Mouse (Mus musculus) kidney, adult 9 months (tissue): ENCODE measurements around the gene Fkbp6.
A peak's percentile ranks its signal among the peaks of the same experiment; 100 is the strongest.

Experiments used
- DNase-seq: peaks from one replicate; pipeline ENCODE4 v3.0.0; 2022

The Fkbp6 gene

DNA sequence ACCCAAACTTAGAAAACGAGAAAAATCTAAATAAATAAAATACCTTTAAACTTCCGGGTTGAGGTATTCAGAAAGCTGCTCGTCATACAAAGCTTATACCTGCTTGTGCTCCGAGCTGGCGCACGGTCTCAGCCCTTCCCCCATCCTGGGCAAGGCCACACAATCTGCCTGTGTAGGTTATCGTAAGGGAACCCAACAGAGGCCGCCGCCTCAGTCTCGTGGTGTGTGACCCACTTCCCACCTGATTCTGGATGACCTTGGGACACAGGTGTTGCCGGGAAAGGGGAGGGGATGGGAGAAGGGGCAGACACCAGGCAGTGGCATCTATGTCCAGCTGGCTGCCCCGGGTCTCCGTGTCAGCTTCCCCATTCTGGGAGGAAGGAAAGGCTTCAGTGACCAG, 1.8 kb upstream of the Fkbp6 start:
- DNase-seq = no peak

DNA sequence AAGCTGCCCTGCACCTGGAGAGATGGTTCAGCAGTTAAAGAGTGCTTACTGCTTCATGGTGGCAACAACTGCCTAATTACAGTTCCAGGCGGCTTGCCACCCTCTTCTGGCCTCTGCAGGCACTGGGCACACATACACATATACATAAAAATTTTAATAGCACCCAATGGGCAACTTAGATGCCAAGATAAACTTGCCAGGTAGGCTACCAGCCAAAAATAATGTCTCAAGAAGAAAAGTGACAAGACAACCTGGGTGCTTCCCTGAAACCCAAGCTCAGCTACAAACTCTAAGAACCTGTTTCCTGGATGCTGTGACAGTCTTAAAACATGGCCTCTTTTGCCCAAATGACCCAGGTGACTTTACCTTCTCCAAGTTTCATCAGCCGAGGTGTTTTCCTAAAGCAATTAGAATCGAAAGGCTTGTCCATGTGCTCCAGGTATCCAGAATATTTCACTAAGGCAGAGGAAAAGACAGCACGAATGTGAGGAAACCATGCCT, 2.3 kb downstream of the Fkbp6 start:
- DNase-seq = no peak

DNA sequence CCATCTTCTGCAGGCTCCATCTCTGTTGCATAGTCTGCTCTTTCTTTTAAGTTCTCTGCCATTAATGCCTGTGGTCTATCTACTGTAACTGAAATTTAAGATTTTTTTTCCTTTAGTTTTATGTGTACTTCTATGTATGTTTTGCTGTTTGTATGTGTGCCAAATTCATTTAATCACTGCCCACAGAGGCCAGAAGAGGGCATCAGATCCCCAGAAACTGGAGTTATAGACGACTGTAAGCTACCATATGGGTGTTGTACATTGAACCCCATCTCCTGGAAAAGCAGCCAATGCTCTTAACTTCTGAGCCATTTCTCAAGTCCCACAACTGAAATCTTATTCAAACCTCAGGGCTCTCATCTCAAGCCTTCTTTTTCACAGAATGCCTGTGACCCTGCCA, 3.4 kb downstream of the Fkbp6 start:
- no peak for DNase-seq

DNA sequence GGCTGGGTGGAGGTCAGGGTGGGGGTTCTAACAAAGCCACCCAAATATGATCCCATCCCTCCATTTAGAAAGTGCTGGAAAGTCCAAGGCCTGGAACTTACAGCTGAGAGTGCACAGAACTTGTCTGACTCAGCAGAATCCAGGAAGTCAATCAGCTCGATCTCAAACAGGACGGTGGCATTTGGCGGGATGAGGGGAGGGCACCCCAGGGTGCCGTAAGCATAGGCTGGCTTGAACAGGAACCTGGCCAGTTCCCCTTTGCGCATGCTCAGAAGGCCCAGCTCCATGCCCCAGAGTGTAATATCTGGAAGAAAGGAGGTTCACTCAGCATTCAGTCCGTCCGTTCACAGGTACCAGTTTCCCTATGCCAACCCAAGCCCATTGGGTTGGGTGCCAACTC, 3.9 kb downstream of the Fkbp6 start:
- DNase-seq = no peak

DNA sequence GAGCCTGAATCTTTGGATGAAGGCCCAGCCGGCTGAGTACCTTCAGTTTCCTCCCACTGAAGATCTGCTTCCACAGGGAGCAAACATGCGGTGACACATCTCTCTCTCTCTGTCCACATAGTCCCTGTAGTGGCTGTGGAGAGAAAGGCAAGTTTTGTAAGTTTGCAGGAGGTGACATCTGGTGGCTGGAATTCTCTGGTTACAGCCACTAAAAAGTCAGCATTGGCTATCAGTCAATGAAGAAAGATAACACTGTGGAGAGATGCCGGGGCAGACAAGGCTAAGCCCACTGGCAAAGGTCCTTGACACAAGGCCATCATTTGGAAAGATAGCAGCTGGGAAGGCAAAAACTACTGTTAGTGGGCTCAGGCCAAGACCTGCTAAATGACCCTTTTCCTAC, 12.3 kb downstream of the Fkbp6 start:
- DNase-seq = peak; percentile 34

DNA sequence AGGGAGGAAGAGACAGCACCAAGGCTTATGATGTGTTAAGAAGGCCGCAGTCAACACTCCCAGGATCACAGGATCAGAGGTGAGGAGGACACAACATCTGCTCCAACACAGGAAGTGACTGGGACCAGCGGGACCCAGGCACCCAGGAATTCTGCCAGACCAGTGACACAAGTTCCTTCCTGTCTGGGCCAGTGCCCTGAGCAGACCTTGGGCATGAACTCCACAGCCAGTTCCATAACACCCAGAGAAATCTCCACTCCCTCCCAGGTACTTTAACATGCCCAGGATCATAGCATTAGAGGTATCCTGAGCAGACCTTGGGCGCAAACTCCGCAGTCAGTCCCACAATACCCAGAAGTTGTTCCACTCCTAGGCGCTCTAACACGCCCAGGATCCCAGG, 18.7 kb downstream of the Fkbp6 start:
- no peak for DNase-seq

DNA sequence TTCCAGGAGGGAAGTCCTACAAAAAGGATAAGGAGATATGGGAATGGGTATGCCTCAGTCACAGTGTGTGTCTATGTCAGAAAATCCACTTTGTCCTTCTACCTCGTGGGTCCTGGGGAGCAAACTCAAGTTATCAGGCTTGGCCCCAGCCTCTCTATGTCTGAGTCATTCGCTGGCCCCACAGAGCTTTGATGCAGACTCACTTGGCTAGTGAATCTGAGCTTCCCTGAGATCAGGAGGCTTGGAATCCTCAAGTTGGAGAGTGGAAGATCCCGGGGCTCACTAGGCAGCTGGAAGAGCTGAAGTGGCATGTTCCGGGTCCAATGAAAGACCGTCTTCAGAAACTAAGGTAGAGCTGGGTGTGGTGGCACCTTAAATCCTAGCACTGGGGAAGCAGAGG, 19.6 kb downstream of the Fkbp6 start:
- no peak for DNase-seq

DNA sequence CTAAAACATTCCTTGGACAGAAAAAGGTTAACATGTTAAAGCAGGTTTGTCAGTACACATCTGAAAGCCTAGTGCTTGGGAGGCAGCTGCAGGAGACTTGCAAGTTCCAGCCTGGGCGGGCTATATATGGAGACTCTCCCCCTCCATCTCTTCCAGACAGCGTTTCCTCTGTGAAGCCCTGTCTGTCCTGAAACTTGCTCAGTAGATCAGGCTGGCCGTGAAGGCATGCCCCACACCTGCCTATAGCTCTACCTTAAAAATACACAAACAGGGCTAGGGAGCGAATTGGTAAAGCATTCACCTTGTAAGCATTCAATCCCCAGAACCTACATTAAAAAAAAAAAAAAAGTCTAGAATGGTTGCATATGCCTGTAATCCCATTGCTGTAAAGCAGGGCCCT, 20.4 kb downstream of the Fkbp6 start:
- no peak for DNase-seq

DNA sequence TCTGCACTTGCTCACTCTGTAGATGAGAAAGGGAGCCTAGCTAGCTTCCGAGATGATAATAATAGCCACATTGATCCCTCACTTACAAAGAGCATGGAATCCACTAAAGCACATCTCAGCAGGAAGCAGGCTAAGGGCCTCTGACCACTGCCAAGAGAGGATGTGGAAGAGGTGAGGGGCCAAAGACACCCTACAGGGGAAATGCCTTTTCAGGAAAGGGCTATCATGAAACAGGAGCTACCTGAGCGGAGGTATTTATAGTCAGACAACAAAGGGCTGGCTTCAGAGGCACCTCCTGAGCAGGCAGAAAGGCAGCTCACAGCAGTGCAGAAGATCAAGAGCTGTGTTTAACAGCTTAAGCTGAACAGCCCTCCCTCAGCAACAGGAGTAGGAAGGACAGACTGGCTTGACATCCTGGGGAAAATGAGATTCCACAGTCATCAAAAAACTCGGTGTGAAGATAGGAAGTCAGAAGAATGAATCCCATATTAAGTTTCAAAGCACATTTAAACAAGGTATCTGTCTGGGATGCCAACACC, 23.7 kb downstream of the Fkbp6 start:
- DNase-seq = no peak

DNA sequence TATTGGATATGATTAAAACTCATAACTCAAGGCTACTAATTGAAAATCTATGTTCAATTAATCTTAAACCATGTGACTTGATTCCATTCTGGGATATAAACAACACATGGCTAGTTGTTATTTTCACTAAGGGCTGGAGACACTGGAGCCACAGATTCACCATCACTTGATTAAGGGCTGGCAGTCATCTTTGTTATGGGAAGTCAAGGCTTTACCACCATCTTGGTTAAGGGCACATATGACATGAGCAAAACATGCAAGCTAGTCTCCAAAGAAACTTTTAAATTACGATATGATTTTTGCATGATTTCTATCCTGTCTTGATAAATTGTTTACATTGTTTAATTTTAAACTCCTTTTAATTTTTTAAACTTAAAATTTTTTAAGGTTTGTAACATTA, 27.6 kb downstream of the Fkbp6 start:
- no peak for DNase-seq

DNA sequence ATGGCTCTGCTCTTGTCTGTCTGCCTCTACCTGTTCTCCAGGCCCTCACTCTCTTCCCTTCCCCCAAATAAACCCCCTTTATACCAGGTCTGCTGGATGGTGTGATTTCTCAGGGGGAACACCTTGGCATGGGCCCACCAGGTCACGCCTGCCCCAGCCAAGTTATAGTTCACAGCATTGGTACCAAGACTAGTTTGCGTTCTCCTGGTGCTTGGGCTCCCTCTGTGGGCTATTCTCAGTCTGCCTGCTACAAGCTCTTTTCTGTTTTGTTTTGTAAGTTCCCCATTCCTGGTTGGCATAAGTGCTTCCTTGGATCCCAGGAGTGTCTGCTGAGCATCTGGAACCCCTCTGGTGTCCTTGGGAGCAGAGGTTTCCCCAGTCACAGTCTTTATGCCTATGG, 30.0 kb downstream of the Fkbp6 start:
- DNase-seq = no peak

DNA sequence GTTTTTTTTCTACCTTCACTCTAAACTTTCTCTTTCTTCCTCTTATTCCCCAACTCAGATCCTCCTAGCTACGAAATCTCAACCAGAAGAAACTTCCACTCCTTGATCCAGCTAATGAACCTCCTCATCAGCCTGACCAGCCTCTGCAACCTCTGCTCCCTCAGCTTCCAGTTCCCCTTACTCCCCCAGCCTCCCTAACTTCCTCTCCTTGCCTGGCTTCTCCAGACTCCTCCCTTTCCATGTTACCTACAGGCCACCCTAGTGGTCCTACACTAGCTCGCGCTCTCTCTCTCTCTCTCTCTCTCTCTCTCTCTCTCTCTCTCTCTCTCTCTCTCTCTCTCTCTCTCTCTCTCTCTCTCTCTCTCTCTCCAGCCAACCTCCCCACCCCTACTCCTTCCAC, 33.7 kb downstream of the Fkbp6 start:
- no peak for DNase-seq

DNA sequence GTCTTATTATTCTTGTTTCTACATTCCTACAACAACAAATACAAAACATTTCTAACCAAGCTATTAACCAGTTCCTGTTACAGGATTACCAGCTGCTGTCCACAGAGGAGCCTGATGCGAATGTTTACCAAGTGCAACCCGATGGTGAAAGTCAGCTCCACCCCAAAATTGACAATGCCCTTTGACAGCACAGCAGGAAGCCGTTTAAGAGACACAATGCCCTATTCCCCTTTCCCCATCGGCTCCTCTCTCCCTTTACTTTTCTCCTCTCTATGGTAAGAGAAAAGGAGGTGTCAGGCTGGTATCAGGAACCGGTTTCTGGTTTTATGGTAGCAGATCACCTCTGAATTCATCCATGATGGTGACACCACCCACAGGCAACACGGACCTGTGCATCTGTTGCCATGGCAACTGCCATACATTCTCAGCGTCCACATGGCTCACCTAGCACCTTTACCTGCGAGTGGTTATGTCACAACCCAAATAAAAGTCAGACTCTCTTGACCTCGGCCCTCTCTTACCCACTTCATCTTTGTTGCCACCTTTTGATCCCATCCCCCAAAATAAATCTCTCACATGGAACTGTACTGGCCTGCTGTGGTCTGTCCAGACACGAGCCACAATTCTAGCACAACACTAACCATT, 43.4 kb downstream of the Fkbp6 start:
- DNase-seq = no peak

DNA sequence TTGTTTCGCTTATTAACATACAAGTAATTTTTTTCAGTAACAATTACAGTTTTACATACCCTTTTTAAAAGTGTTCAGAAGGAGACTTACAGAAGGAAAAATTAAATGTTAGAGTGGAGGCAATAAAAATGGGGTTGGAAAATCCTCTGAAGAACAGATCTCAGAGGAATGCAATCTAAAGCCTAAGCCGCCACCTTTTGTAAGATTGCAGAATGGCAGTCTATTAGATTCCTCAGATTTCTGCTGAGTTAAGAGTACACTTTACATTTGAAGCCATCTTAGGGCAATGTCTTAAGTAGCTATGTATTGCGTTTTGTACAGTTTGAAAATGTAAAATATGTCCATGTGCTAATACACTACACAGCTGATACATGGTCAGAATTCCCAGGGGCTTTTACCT, 47.4 kb downstream of the Fkbp6 start:
- no peak for DNase-seq

DNA sequence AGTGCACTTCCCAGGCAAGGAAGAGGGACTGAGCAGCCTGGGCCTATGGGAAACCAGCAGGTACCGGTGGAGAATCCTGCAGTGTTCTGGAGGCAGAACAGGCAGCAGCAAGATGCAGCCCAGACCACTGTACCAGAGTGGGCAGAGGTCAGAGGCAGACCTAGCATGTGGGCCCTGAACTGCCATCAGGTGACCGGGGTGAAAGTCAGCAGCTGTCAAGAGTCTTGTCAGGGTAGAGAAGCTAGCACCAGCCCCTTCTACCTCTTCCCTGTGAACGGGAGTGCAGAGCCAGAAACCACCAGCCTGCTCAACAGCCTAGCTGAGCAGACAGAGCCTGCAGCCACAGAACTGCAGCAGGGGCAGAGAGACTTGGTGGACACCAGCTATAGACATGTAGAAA, 47.9 kb downstream of the Fkbp6 start:
- no peak for DNase-seq

DNA sequence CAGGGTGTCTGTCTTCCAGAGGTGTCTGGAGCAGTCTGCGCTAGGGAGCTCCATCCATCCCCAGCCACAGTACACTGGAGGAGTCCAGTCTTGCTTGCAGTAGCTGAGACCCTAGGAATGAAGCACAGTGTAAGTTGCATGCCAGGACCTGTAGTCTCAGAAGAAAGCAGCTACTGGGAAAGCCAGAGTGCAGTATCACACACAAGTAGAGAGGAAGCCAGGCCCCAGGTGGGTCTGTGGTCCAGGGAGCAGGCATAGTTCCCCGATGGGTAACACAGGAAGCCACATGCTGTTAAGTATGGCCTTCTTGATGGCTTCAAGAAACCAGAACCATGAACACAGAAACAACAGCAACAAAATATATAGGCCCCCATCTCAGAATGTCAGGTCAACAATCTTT, 57.8 kb downstream of the Fkbp6 start:
- no peak for DNase-seq

DNA sequence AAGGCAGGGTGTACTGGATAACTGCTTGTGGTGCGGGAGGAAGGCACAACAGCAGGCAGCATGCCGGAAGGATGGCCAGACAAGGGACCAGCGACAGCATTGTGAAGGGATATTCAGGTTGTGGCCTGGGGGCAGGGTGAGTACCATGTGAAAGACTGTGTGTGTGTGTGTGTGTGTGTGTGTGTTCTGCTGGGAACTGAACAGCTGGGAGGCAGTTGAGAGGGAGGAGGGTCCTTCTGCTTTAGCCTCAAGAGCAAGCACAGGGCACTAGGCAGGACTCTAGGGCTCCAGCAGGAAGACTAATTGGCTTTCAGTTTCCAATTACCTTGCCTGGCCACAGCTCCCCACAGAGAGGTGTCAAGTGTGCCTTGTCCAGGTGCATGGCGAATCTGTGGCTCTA, 58.7 kb downstream of the Fkbp6 start:
- DNase-seq = no peak

DNA sequence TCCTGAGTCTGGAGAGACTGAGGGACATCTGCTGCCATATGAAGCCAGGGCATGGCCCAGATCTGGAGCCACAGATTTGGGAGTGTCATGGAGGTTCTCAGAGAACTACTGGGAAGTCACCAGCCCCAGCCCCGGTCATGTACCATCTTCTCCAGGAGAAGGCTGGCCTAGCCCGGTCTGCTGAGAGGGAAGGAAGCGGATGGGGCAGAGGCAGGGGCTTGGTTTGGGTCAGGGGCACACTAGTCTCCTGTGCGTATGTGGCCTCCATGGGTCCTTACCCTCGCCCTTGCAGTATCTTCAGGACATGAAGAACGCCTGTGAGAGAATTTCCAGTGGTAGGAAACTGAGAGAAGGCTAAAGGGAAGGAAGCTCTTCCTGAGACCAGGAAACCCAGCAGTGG, 59.1 kb downstream of the Fkbp6 start:
- DNase-seq = no peak

DNA sequence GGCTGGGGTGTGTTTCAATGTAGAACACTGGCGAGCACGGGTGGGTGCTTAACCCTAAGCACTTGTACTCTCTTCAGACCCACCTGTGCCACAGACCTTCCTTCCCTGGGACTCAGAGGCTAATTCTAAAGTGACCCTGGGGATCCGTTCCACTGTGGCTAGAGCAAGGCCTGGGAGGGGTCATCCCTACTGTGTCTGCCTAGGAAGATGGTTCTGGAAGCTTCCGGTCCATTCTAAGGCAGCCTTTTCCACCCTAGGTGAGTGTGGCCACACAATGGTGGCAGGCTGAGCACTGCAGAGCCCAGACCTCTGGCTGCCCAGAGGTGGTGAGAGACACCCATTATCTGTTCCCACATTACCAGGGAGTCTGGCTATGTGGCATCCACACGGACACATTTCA, 62.9 kb downstream of the Fkbp6 start:
- DNase-seq = no peak

DNA sequence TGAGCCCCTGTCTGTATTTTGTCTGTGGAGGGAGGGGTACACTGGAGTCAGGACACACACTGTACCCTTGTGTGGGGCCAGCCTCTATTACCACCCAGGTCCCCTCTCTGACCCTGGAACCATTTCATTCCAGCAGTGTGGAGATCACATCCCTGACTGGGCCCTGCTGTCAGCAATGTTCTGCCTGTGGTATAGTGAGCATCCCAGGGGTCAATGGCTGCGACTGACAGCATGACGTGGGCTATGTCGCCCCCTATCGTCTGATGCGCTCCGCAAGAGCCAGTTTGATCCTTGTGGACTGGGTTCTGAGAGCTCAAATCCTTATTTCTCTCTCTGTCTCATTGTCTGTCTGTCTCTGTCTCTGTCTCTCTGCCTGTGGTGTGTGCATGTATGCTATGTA, 63.7 kb downstream of the Fkbp6 start:
- DNase-seq = peak; percentile 77

DNA sequence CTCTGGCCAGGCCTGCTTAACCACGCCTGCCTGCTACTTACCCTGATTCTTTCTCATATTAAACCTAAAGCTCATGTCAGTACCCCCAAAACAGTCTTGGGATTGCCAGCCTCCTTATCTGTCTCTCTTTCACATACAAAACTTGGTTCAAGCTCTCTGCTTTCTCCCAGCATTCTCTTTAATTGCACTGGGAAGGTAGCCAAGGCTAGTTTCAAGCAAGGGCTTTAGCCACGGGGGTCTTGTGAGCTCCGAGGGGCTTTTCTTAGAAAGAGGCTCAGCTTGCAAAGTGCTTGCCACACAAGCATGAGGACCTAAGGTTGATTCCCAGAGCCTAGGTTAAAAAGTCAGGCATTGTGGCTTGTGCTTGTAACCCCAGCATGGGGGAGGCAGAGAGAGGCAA, 64.6 kb downstream of the Fkbp6 start:
- no peak for DNase-seq

DNA sequence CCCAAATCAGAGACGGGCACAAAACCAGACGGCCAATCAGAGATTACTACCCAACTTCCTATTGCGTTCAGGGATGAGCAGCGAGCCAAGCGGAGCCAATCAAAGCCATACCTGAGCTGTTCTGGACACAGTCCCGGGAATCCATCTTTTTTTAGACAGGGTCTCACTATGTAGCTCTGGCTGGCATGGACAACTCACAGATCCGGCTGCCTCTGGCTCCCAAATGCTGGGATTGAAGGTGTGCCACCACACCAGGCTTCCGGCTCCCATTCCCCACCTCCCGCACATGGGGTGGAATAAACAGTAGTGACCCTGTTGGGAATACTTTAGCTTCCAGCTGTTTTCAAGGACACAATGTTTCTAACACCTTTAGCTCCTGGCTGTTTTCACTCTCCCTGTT, 69.6 kb downstream of the Fkbp6 start:
- no peak for DNase-seq

DNA sequence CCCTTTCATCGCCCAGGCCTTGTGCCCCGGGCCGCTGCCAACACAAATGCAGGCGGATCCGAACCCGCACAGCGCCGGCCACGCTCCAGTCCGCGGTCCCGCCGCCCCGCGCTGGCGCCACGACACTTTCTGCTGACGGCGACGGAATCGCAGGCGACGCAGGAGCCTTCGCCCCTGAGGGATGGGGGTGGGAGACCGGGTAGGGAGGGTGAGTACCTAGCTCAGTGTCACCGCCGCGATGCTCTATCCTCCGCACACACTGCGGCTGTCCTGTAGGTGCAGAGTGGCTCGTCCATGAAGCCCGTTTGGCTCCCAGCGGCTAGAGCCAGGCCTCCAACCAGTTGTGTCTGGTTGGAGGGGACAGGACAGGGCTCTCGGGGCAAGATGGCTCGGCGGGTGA, 73.2 kb downstream of the Fkbp6 start:
- no peak for DNase-seq

DNA sequence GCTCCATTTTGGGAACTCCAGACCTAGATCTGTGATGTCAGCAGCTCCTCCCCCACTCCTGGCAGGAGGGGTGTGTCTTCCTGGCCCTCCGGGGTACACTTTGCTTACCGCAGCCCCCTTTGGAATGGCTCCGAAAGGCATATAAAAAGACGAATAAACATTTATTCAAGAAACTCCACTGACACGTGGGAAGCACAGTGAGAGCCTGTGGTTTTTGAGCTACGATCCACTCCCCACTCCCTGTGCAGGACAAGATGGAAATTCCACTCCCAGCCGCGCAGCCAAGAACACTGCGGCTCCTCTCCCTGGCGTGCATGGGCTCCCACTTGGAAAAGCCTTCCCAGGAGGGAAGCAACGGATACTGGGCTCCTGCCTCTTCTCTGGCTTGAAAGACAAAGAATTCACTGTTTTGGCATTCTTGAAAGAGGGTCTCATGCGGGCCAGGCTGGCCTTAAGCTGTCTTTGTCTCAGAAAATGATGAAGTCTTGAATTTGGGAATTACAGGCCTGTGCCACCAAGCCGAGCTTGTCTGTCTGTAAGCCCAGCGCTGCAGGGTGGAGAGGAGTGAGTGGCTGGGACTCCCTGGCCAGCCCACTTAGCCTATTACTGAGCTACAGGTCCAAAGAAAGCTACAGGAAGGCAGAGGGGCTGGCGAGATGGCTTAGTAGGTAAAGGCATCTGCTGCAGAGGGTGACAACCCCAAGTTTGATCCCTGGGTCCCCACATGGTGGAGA, 75.0 kb downstream of the Fkbp6 start:
- DNase-seq = no peak
